Mouse (Mus musculus) olfactory bulb, adult 2 months (tissue): Measurements from ENCODE around the gene Nebl. TPM values are rescaled to one million over a fixed set of nuclear protein-coding genes. Genes with fewer than 3 reads are reported as not detected.
A peak's percentile ranks its signal among the peaks of the same experiment; 100 is the strongest.

Experiments used
- H3K27ac ChIP-seq: fragments of 200-500 bp; 2 replicates; pipeline ENCODE4 v1.5.1; 2012; ENCODE audit warnings: low read depth, low read length; ENCODE audit not compliant: insufficient read depth
- H3K4me1 ChIP-seq: fragments of 200-500 bp; 2 replicates; pipeline ENCODE4 v1.6.1; 2012; ENCODE audit warnings: low read length; ENCODE audit not compliant: control insufficient read depth, insufficient read depth
- H3K4me3 ChIP-seq: fragments of 200-500 bp; 2 replicates; pipeline ENCODE4 v1.5.1; 2012; ENCODE audit warnings: mild to moderate bottlenecking, low read depth, low read length, moderate library complexity; ENCODE audit not compliant: insufficient read depth
- CTCF ChIP-seq: fragments of 200-500 bp; IDR thresholded peaks from 2 replicates; pipeline ENCODE4 v1.5.1; 2012; ENCODE audit warnings: low read depth, mild to moderate bottlenecking, low read length, moderate library complexity; ENCODE audit not compliant: insufficient read depth
- POLR2A ChIP-seq: fragments of 200-500 bp; IDR thresholded peaks from 2 replicates; pipeline ENCODE4 v1.6.1; 2012; ENCODE audit warnings: mild to moderate bottlenecking, low read depth, low read length, moderate library complexity; ENCODE audit not compliant: insufficient read depth
- WGBS: fragments of 180-500 bp; shearing (Covaris S2); methylation state at CpG from one replicate; pipeline ENCODE4 v1.1.7; 2018; 5-methylcytosine and 5-hydroxymethylcytosine counted together
- polyA plus RNA-seq: library from polyadenylated mRNA; stranded (reverse); fragments of >200 nt; gene quantifications from 2 replicates; pipeline ENCODE4 v1.2.4, GENCODE M21; 2012; ENCODE audit warnings: low replicate concordance; ENCODE audit not compliant: missing spikeins, insufficient read depth, insufficient read length

The Nebl gene
- polyA plus RNA-seq, 1 experiment, result 392 TPM

- WGBS, result 83% methylated on average over 10 of the region's 10 CpGs
- Histone ChIP-seq H3K27ac (no peak overlapping the region), H3K4me3 (no peak overlapping the region), H3K4me1 (no peaks in the 10 kb centered on the region; the same call in 1 of the 2 replicates)
- TF ChIP-seq POLR2A, result no peak
- TF ChIP-seq CTCF, result no peak
These were observed 81.0 kb downstream of the Nebl start for GRCm38 (mm10) chr2:17650147-17650834.

- H3K4me1 ChIP-seq, result no peaks in the 10 kb centered on the region; the same call in 1 of the 2 replicates
- 69% methylated on average over 3 of the region's 3 CpGs for WGBS
- no peak overlapping the region for H3K4me3 ChIP-seq
- no peak overlapping the region for H3K27ac ChIP-seq
- TF ChIP-seq CTCF (no peak), POLR2A (no peak)
These were observed 81.5 kb downstream of the Nebl start for GRCm38 (mm10) chr2:17649728-17650127.

GRCm38 (mm10) chr2:17644282-17645262, 86.7 kb downstream of the Nebl start:
- Histone ChIP-seq H3K4me1 (no peaks in the 10 kb centered on the region), H3K27ac (no peak overlapping the region), H3K4me3 (no peak overlapping the region)
- 25% methylated on average over 3 of the region's 3 CpGs for WGBS
- TF ChIP-seq POLR2A (no peak), CTCF (peak; percentile 33; the same call in 1 of the 2 replicates)

- 56% methylated on average over 7 of the region's 7 CpGs for WGBS
- Histone ChIP-seq H3K27ac (no peak overlapping the region), H3K4me3 (no peak overlapping the region), H3K4me1 (no peaks in the 10 kb centered on the region)
- TF ChIP-seq CTCF, result no peak
These were observed 87.4 kb downstream of the Nebl start for GRCm38 (mm10) chr2:17643869-17644268.

GRCm38 (mm10) chr2:17642770-17643169, 88.5 kb downstream of the Nebl start:
- Histone ChIP-seq H3K4me3 (no peak overlapping the region), H3K27ac (no peak overlapping the region), H3K4me1 (0 out of 2 replicates have a peak, but pooled peaks cover 3% of the 10 kb centered on the region)
- TF ChIP-seq POLR2A (no peak), CTCF (no peak)
- 96% methylated on average over 7 of the region's 7 CpGs for WGBS

- H3K27ac ChIP-seq, result no peak overlapping the region
- 0 out of 2 replicates have a peak, but pooled peaks cover 3% of the 10 kb centered on the region for H3K4me1 ChIP-seq
- no peak for TF ChIP-seq CTCF
- no peak for TF ChIP-seq POLR2A
- H3K4me3 ChIP-seq, result no peak overlapping the region
- WGBS, result 88% methylated on average over 4 of the region's 4 CpGs
These were observed 90.4 kb downstream of the Nebl start for GRCm38 (mm10) chr2:17640861-17641260.

- WGBS, result 39% methylated on average over 5 of the region's 5 CpGs
These were observed 92.6 kb downstream of the Nebl start for GRCm38 (mm10) chr2:17638631-17639030.

GRCm38 (mm10) chr2:17623931-17624330, 107.3 kb downstream of the Nebl start:
- no peak overlapping the region for H3K4me3 ChIP-seq
- no peak overlapping the region for H3K27ac ChIP-seq
- no peaks in the 10 kb centered on the region for H3K4me1 ChIP-seq
- WGBS, result 81% methylated on average over 3 of the region's 3 CpGs
- no peak for TF ChIP-seq POLR2A
- no peak for TF ChIP-seq CTCF

More at GRCm38 (mm10) chr2:17638631-17639030, 92.6 kb downstream of the Nebl start:
- H3K4me3 ChIP-seq, result no peak overlapping the region
- H3K4me1 ChIP-seq, result 0 out of 2 replicates have a peak, but pooled peaks cover 3% of the 10 kb centered on the region
- H3K27ac ChIP-seq, result no peak overlapping the region
- no peak for TF ChIP-seq POLR2A
- no peak for TF ChIP-seq CTCF

- H3K4me3 ChIP-seq, result no peak overlapping the region
- H3K27ac ChIP-seq, result 0 out of 2 replicates have a peak overlapping the region, but pooled peaks have one; percentile 17
- TF ChIP-seq POLR2A (no peak), CTCF (no peak)
- H3K4me1 ChIP-seq, result no peaks in the 10 kb centered on the region
- 55% methylated on average over 3 of the region's 3 CpGs for WGBS
These were observed 121.0 kb downstream of the Nebl start for GRCm38 (mm10) chr2:17610259-17610658.
